Mouse (Mus musculus) embryonic facial prominence, embryonic 12.5 days (tissue): ENCODE data around the gene 2010111I01Rik. TPM values are rescaled to one million over a fixed set of nuclear protein-coding genes. Genes with fewer than 3 reads are reported as not detected.

Experiments
- ATAC-seq: fragments of 200-750 bp; cut with Nextera tagmentation; 2 replicates; pipeline ENCODE4 v1.8.0; 2017; ENCODE audit not compliant: insufficient number of reproducible peaks, insufficient read depth, low FRiP score, low TSS enrichment
- H3K27ac ChIP-seq: fragments of 300-500 bp; sonication (generic); 2 replicates; pipeline ENCODE4 v1.5.1; 2016; ENCODE audit warnings: mild to moderate bottlenecking
- H3K27me3 ChIP-seq: fragments of 300-500 bp; sonication (generic); 2 replicates; pipeline ENCODE4 v1.6.1; 2016; ENCODE audit warnings: mild to moderate bottlenecking, moderate library complexity
- H3K36me3 ChIP-seq: fragments of 300-500 bp; sonication (generic); 2 replicates; pipeline ENCODE4 v1.6.1; 2016; ENCODE audit warnings: mild to moderate bottlenecking
- H3K4me1 ChIP-seq: fragments of 300-500 bp; sonication (generic); 2 replicates; pipeline ENCODE4 v1.6.1; 2016
- H3K4me2 ChIP-seq: fragments of 300-500 bp; sonication (generic); replicated peaks from 2 replicates; pipeline ENCODE4 v1.6.1; 2016; ENCODE audit warnings: mild to moderate bottlenecking, moderate library complexity
- H3K4me3 ChIP-seq: fragments of 300-500 bp; sonication (generic); 2 replicates; pipeline ENCODE4 v1.5.1; 2016; ENCODE audit warnings: mild to moderate bottlenecking
- H3K9ac ChIP-seq: fragments of 300-500 bp; sonication (generic); 2 replicates; pipeline ENCODE4 v1.6.1; 2016; ENCODE audit warnings: mild to moderate bottlenecking, moderate library complexity
- H3K9me3 ChIP-seq: fragments of 300-500 bp; sonication (generic); 2 replicates; pipeline ENCODE4 v1.6.1; 2016; ENCODE audit warnings: mild to moderate bottlenecking, moderate library complexity
- WGBS: fragments of 180-500 bp; shearing (Covaris S2); methylation state at CpG from one replicate; pipeline ENCODE4 v1.1.7; 2016; 5-methylcytosine and 5-hydroxymethylcytosine counted together
- polyA plus RNA-seq: library from polyadenylated mRNA; unstranded; fragments of >200 nt; fragmentation: Nextera tagmentation; extraction: Ambion mirVana; gene quantifications from 2 replicates; pipeline ENCODE4 v1.2.1, GENCODE M21; 2016

The 2010111I01Rik gene
- polyA plus RNA-seq, 1 experiment from 2014 or later, result 144 TPM

- peak overlapping the region; percentile 40 for H3K4me2 ChIP-seq
- ATAC-seq, result no peak
- no peaks in the 10 kb centered on the region for H3K9me3 ChIP-seq
- no peak overlapping the region for H3K4me3 ChIP-seq
- peaks cover 15% of the 10 kb centered on the region; the same call in 1 of the 2 replicates for H3K36me3 ChIP-seq
- H3K9ac ChIP-seq, result no peak overlapping the region
- peaks cover 70% of the 10 kb centered on the region for H3K4me1 ChIP-seq
- WGBS, result 48% methylated on average over 9 of the region's 9 CpGs
- peak overlapping the region; percentile 77 for H3K27ac ChIP-seq
- H3K27me3 ChIP-seq, result no peaks in the 10 kb centered on the region
These were observed 280.5 kb downstream of the 2010111I01Rik start for GRCm38 (mm10) chr13:63245218-63245617.

- Histone ChIP-seq H3K4me3 (no peak overlapping the region), H3K9ac (no peak overlapping the region), H3K27ac (no peak overlapping the region), H3K4me2 (no peak overlapping the region), H3K36me3 (peaks cover 15% of the 10 kb centered on the region; the same call in 1 of the 2 replicates), H3K4me1 (peaks cover 76% of the 10 kb centered on the region), H3K9me3 (no peaks in the 10 kb centered on the region), H3K27me3 (no peaks in the 10 kb centered on the region)
- WGBS, result 65% methylated on average over 4 of the region's 4 CpGs
- no peak for ATAC-seq
These were observed 281.1 kb downstream of the 2010111I01Rik start for GRCm38 (mm10) chr13:63245812-63246211.

DNA sequence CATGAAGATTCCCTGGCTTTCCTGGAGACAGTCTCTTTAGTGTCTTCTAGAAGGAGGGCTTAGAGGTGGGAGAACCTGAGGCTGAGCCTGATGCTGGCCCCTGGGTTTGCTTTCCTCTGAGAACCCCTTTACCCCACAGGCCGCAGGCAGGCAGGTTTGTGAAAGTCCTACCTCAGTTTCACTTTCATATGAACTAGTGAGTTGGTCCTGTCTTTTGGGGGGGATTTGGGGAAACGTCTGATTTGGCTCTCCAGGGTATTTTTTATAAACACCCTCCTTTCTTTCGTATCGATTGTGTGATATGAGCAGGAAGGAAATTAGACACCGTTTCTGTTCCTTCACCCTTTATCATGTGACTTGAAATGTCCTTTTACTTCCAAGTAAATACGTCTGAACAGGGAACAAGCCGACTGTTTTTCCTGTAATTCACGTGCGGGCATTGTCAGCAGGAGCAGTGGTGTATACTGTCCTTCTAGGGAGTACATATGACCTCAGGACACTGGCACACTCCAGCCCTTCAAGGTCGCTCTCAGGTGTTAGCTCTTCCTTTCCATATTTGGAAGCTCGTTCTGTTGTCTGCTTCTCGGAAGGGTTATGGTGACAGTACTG, 281.7 kb downstream of the 2010111I01Rik start:
- no peaks in the 10 kb centered on the region for H3K27me3 ChIP-seq
- no peak overlapping the region for H3K4me3 ChIP-seq
- H3K36me3 ChIP-seq, result peaks cover 15% of the 10 kb centered on the region; the same call in 1 of the 2 replicates
- no peak overlapping the region for H3K9ac ChIP-seq
- no peaks in the 10 kb centered on the region for H3K9me3 ChIP-seq
- peaks cover 76% of the 10 kb centered on the region for H3K4me1 ChIP-seq
- WGBS, result 68% methylated on average over 12 of the region's 12 CpGs
- ATAC-seq, result no peak
- H3K27ac ChIP-seq, result 0 out of 2 replicates have a peak overlapping the region, but pooled peaks have one; percentile 5
- no peak overlapping the region for H3K4me2 ChIP-seq

GRCm38 (mm10) chr13:63247041-63247440, 282.3 kb downstream of the 2010111I01Rik start:
- ATAC-seq, result no peak
- whole genome bisulfite sequencing, result 73% methylated on average over 7 of the region's 7 CpGs
- no peaks in the 10 kb centered on the region for H3K9me3 ChIP-seq
- H3K9ac ChIP-seq, result no peak overlapping the region
- H3K4me1 ChIP-seq, result peaks cover 76% of the 10 kb centered on the region
- H3K27ac ChIP-seq, result no peak overlapping the region
- no peak overlapping the region for H3K4me2 ChIP-seq
- H3K36me3 ChIP-seq, result peaks cover 18% of the 10 kb centered on the region; the same call in 1 of the 2 replicates
- H3K27me3 ChIP-seq, result no peaks in the 10 kb centered on the region
- H3K4me3 ChIP-seq, result no peak overlapping the region

DNA sequence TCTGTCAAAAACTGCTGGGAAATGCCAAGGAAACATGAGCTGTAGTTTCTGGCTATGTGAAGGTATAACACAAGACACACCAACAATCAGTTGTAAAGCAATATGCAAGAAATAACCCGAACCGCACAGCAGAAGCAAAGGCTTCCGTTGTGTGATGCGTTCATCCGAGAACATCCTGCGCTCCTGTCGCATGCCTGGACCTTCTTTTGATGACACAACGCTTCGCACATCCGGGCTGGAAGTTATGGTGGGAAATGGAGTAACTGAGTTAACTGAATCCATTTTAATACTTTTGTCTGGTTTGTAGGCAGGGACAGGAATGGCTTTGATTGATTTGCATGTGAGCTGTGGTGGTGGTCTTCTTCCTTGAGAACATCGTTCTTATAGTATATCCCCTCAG, 282.9 kb downstream of the 2010111I01Rik start:
- no peak for ATAC-seq
- peaks cover 73% of the 10 kb centered on the region for H3K4me1 ChIP-seq
- no peak overlapping the region for H3K4me3 ChIP-seq

GRCm38 (mm10) chr13:63248318-63248717, 283.6 kb downstream of the 2010111I01Rik start:
- Histone ChIP-seq H3K9me3 (no peaks in the 10 kb centered on the region), H3K4me3 (no peak overlapping the region), H3K36me3 (peaks cover 16% of the 10 kb centered on the region; the same call in 1 of the 2 replicates), H3K9ac (no peak overlapping the region), H3K4me2 (no peak overlapping the region; the same call in 1 of the 2 replicates), H3K27me3 (no peaks in the 10 kb centered on the region), H3K27ac (no peak overlapping the region), H3K4me1 (peaks cover 70% of the 10 kb centered on the region)
- 92% methylated on average over 10 of the region's 10 CpGs for WGBS
- ATAC-seq, result no peak

More for the DNA sequence above, 282.9 kb downstream of the 2010111I01Rik start:
- Histone ChIP-seq H3K36me3 (peaks cover 19% of the 10 kb centered on the region; the same call in 1 of the 2 replicates), H3K27ac (no peak overlapping the region), H3K9ac (no peak overlapping the region), H3K27me3 (no peaks in the 10 kb centered on the region), H3K4me2 (no peak overlapping the region), H3K9me3 (no peaks in the 10 kb centered on the region)
- WGBS, result 85% methylated on average over 11 of the region's 11 CpGs

DNA sequence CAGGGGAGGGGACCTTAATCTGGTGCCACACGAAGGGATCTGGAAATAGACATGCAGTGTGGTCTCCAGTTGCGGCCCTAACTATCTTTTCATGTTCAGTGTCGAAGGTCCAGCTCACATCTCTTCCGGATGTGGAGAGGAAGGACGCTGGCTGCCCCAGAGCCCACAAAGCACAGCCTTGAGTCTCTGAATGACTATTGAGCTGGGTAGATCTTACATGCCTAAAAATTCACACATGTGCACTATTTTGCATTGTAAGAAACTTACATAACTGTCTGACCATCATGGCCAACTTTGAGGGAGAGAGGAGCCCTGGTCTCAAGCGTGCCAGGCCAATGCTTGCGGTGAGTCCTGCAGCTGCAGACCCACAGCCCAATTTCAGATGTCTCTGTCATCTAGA, 284.5 kb downstream of the 2010111I01Rik start:
- peaks cover 15% of the 10 kb centered on the region for H3K36me3 ChIP-seq

DNA sequence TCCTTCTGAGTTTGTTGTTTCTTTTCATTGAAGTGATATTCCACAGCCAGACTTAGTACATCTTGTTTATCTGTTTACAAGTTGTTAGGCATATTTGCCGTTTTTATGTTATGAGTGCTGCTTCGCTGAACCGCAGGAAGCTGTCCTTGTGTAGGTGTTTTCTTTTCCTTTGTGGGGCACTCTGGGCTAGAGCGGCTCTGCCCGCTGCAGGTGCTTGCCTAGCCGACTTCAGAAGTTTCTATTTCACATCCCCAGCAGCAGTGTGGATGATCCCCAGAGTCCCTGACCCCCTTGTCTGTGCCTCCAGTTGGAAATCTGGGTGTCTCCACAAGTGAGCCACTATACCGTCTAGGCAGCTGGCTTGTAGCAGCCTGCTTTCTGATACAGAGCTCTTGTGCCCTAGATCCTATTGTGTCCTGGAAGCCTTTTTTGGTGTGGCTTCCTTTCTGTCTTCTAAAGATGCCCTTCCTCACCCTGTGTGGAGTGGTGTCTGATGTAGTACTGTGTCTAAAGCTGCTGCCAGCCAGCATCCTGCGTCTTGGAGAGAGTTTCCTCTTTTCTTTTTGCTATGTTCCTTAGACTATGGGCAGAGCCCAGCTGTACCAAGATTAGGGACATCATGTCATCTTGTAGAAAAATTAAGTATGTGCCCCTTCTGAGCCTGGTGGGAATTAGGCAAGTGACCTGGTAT, 285.2 kb downstream of the 2010111I01Rik start:
- Histone ChIP-seq H3K4me1 (peaks cover 65% of the 10 kb centered on the region), H3K4me2 (no peak overlapping the region), H3K27me3 (no peaks in the 10 kb centered on the region), H3K36me3 (peaks cover 19% of the 10 kb centered on the region; the same call in 1 of the 2 replicates), H3K9ac (no peak overlapping the region), H3K9me3 (no peaks in the 10 kb centered on the region), H3K4me3 (no peak overlapping the region), H3K27ac (peak overlapping the region; percentile 26; the same call in 1 of the 2 replicates)
- WGBS, result 77% methylated on average over 8 of the region's 8 CpGs
- ATAC-seq, result no peak

More for the DNA sequence above, 284.5 kb downstream of the 2010111I01Rik start:
- Histone ChIP-seq H3K4me2 (no peak overlapping the region), H3K4me1 (peaks cover 69% of the 10 kb centered on the region), H3K4me3 (no peak overlapping the region), H3K9me3 (no peaks in the 10 kb centered on the region), H3K9ac (no peak overlapping the region), H3K27ac (peak overlapping the region; percentile 41; the same call in 1 of the 2 replicates), H3K27me3 (no peaks in the 10 kb centered on the region)
- WGBS, result 77% methylated on average over 7 of the region's 7 CpGs
- ATAC-seq, result no peak

GRCm38 (mm10) chr13:63250441-63250980, 285.8 kb downstream of the 2010111I01Rik start:
- ATAC-seq, result no peak
- H3K27me3 ChIP-seq, result no peaks in the 10 kb centered on the region
- H3K4me3 ChIP-seq, result no peak overlapping the region
- H3K4me1 ChIP-seq, result peaks cover 61% of the 10 kb centered on the region
- H3K27ac ChIP-seq, result peak overlapping the region; percentile 75; the same call in 1 of the 2 replicates
- H3K9me3 ChIP-seq, result no peaks in the 10 kb centered on the region
- H3K9ac ChIP-seq, result no peak overlapping the region
- 89% methylated on average over 8 of the region's 8 CpGs for WGBS
- H3K36me3 ChIP-seq, result peaks cover 19% of the 10 kb centered on the region; the same call in 1 of the 2 replicates
- peak overlapping the region; percentile 18 for H3K4me2 ChIP-seq

- H3K36me3 ChIP-seq, result peaks cover 19% of the 10 kb centered on the region
- H3K4me3 ChIP-seq, result no peak overlapping the region
- H3K4me1 ChIP-seq, result peaks cover 58% of the 10 kb centered on the region
These were observed 286.6 kb downstream of the 2010111I01Rik start for GRCm38 (mm10) chr13:63251118-63251889.

More at GRCm38 (mm10) chr13:63251118-63251889, 286.6 kb downstream of the 2010111I01Rik start:
- ATAC-seq, result no peak
- Histone ChIP-seq H3K9me3 (no peaks in the 10 kb centered on the region), H3K4me2 (peak overlapping the region; percentile 18), H3K27me3 (no peaks in the 10 kb centered on the region), H3K9ac (no peak overlapping the region), H3K27ac (peak overlapping the region; percentile 75)
- 56% methylated on average over 12 of the region's 12 CpGs for WGBS
